Mouse (Mus musculus) neutrophil, adult 83 days (primary cell): Measurements from ENCODE around the gene Sema6b. TPM values are rescaled to one million over a fixed set of nuclear protein-coding genes. Genes with fewer than 3 reads are reported as not detected.

Experiments
- total RNA-seq, 2 experiments: library from RNA; stranded (reverse); gene quantifications; one replicate each; pipeline ENCODE4 v1.2.4; 2023

Sema6b gene
- 1 to 10 TPM; 5.7 to 5.8 TPM for total RNA-seq

GRCm38 (mm10) chr17:56139858-56140595 lies at the start of gene Sema6b:
Gene Sema6b (minus strand): TSS chr17:56140343.

GRCm38 (mm10) chr17:56183658-56184103 lies 43.5 kb upstream of the Sema6b start, which contains the start of gene Mydgf:
Gene Mydgf (minus strand): TSS chr17:56183920.

GRCm38 (mm10) chr17:56162231-56162774 lies 22.2 kb upstream of the Sema6b start, which contains the start of gene Tnfaip8l1:
Gene Tnfaip8l1 (plus strand): TSS chr17:56162477.

GRCm38 (mm10) chr17:56121826-56122225 lies 18.3 kb downstream of the Sema6b start, which contains the start of gene Lrg1:
Gene Lrg1 (minus strand): TSS chr17:56122001.

GRCm38 (mm10) chr17:56117251-56117710 lies 22.9 kb downstream of the Sema6b start, which contains the start of gene Plin5:
Gene Plin5 (minus strand): TSS chr17:56117596.

GRCm38 (mm10) chr17:56109219-56110051 lies 30.7 kb downstream of the Sema6b start, which contains the start of gene Plin4:
Gene Plin4 (minus strand): TSS chr17:56109803.

GRCm38 (mm10) chr17:56078880-56079795 lies 61.0 kb downstream of the Sema6b start, which contains the start of gene Hdgfl2:
Gene Hdgfl2 (plus strand): TSS chr17:56079634.

GRCm38 (mm10) chr17:56074827-56075208 lies 65.3 kb downstream of the Sema6b start, which contains the start of gene Ubxn6:
Gene Ubxn6 (minus strand): TSS chr17:56075028.

Other genes with a start within 250 kb of the Sema6b start
- gene Zfp959, start 248.2 kb downstream of the Sema6b start, total RNA-seq = 1 to 10 TPM; 5.9 to 8.4 TPM
- gene Zfp119b, start 190.8 kb downstream of the Sema6b start, total RNA-seq = 1 to 10 TPM; 3.8 to 4.2 TPM
- 100 to 1,000 TPM; 139 to 149 TPM for gene Ebi3, start 187.7 kb downstream of the Sema6b start, total RNA-seq
- gene Yju2, start 181.2 kb downstream of the Sema6b start, total RNA-seq = 10 to 100 TPM; 21.2 to 21.7 TPM
- 1 to 10 TPM in 1 of 2 experiments, under 1 TPM in 1; 0.94 to 1.2 TPM for gene Shd, start 169.9 kb downstream of the Sema6b start, total RNA-seq
- gene Fsd1, start 153.8 kb downstream of the Sema6b start, total RNA-seq = not detected
- gene Stap2, start 134.8 kb downstream of the Sema6b start, total RNA-seq = 1 to 10 TPM; 1.2 to 1.4 TPM
- 10 to 100 TPM; 33.3 to 34.0 TPM for gene Mpnd, start 134.6 kb downstream of the Sema6b start, total RNA-seq
- 10 to 100 TPM; 56.9 to 59.5 TPM for gene Sh3gl1, start 103.7 kb downstream of the Sema6b start, total RNA-seq
- 10 to 100 TPM; 20.0 to 29.1 TPM for gene Chaf1a, start 99.9 kb downstream of the Sema6b start, total RNA-seq
- gene Ubxn6, start 65.3 kb downstream of the Sema6b start, total RNA-seq = 10 to 100 TPM; 24.1 to 29.2 TPM
- 10 to 100 TPM; 49.3 to 54.5 TPM for gene Hdgfl2, start 60.7 kb downstream of the Sema6b start, total RNA-seq
- under 1 TPM; 0.28 to 0.49 TPM for gene Plin4, start 30.5 kb downstream of the Sema6b start, total RNA-seq
- gene Plin5, start 22.7 kb downstream of the Sema6b start, total RNA-seq = 1 to 10 TPM in 1 of 2 experiments, under 1 TPM in 1; 0.94 to 1.9 TPM
- 100 to 1,000 TPM; 184 to 229 TPM for gene Lrg1, start 18.3 kb downstream of the Sema6b start, total RNA-seq
- 1 to 10 TPM; 2.2 to 2.3 TPM for gene Tnfaip8l1, start 22.1 kb upstream of the Sema6b start, total RNA-seq
- 10 to 100 TPM; 30.2 to 32.1 TPM for gene Mydgf, start 43.6 kb upstream of the Sema6b start, total RNA-seq
- gene Dpp9, start 78.6 kb upstream of the Sema6b start, total RNA-seq = 10 to 100 TPM; 34.8 to 38.4 TPM
- 10 to 100 TPM; 13.9 to 14.6 TPM for gene Fem1a, start 116.5 kb upstream of the Sema6b start, total RNA-seq
- 10 to 100 TPM; 12.9 to 13.2 TPM for gene Ticam1, start 136.4 kb upstream of the Sema6b start, total RNA-seq
- gene Plin3, start 152.5 kb upstream of the Sema6b start, total RNA-seq = 10 to 100 TPM; 44.9 to 47.3 TPM
- gene Arrdc5, start 159.9 kb upstream of the Sema6b start, total RNA-seq = not detected
- gene Uhrf1, start 163.0 kb upstream of the Sema6b start, total RNA-seq = 100 to 1,000 TPM in 1 of 2 experiments, 10 to 100 TPM in 1; 87.5 to 111 TPM
- gene Kdm4b, start 185.7 kb upstream of the Sema6b start, total RNA-seq = 10 to 100 TPM; 19.0 to 22.6 TPM